Mouse (Mus musculus): ENCODE measurements around the gene Npb. TPM values are rescaled to one million over a fixed set of nuclear protein-coding genes. Genes with fewer than 3 reads are reported as not detected.
"Not testable (repeated sequence)": the region's sequence is repeated elsewhere in the genome, so short reads cannot be mapped to it uniquely, and the experiment has no call there.

Npb gene
- polyA plus RNA-seq, 1 experiment from 2014 or later: 0.59 TPM

DNA sequence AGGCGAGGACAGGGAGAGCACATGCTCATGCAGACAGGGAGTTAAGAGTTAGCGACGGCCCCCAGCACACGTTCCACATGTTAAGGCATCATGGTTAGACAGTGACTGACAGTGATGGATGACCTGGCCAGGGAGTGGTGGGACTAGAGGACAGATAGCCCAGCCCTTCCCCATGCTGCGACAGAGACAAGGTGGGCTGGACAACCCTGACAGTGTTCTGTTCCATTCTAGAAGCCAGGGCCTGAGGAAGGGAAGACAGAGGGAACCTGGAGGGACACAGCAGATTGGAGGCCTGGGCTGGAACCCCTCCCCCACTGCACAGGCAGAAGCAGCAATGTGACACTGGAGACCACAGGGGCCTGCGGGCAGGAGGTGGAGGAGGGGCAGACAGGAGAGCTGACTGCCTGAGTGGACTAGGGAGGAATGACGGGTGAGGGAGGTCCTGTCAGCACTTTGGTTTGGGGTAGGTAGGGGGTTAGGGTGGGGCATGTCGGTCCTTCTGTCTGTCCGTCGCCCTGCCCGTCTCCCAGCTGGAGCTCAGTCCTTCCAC lies 29.5 kb upstream of the Npb start:
- no peak for TF ChIP-seq CTCF (IDR thresholded peaks at IDR 0.05)
- CTCF ChIA-PET: interaction anchor here (1.1 to 3.2 kb wide), 5 partner anchors 21 to 89 kb away, joined by 3 to 11 read pairs (median 5); no protein-coding TSS in a partner anchor
- POLR2A ChIA-PET: interaction anchor here (1.7 kb wide), 1 partner anchor 37 kb away, joined by 6 read pairs; no protein-coding TSS in a partner anchor
- no peaks in the 10 kb centered on the region for H3K27me3 ChIP-seq
- DNase-seq (ENCODE audit: low read depth, low spot score) (no peak), ATAC-seq (no peak)
- in situ Hi-C loops (cut with MboI; ENCODE audit: low pct_unique_long_range_greater_than_20kb): no loop called here

DNA sequence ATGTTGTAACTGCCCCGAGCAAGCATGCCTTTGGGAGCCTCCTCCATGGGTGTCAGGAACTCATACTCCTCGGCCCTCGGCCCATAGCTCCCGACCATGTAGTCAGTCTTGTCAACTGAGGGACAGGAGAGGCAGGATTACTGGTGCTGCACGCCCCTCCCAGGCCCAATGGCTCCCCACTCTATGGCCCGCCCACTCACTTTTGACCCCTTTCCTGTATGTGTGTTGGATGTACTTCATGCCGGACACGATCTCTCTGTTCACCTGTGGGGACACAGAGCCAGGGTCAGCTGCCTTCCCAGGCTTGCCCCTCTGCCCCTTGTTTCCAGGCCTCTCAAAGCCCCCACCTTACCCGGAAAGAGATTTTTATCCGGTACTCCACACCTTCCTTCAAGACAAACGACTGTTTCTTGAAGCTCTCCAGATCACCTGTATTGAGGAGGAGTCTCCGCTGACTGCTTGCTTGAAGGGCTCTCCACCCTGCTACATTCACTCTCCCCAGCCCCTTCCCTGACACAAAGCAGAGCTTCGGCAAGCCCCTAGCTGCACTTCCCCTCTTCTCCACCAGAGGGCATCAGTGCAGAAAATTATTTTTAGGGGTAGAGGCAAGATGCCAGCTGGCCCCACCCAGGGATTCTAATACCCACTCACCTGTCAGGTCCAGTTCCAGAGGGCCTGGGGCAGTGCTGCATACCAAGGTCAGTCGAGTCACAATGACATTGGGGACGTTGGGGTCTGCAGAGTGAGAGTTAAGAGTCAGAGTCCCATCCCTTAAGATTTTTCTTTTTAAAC lies 28.8 kb upstream of the Npb start:
- in situ Hi-C loops (cut with MboI; ENCODE audit: low pct_unique_long_range_greater_than_20kb): no loop called here
- ChIA-PET CTCF (interaction anchor here (1.0 to 2.4 kb wide), 12 partner anchors 10 to 109 kb away, joined by 3 to 11 read pairs (median 4); partner anchors contain the start of gene Ppp1r27), POLR2A (interaction anchor here (0.6 to 1.5 kb wide), 2 partner anchors 36 to 119 kb away, joined by 3 to 4 read pairs; no protein-coding TSS in a partner anchor)
- TF ChIP-seq CTCF (IDR thresholded peaks at IDR 0.05): no peak
- no peaks in the 10 kb centered on the region for H3K27me3 ChIP-seq
- ATAC-seq: no peak
- DNase-seq (ENCODE audit: low read depth, low spot score): no peak

DNA sequence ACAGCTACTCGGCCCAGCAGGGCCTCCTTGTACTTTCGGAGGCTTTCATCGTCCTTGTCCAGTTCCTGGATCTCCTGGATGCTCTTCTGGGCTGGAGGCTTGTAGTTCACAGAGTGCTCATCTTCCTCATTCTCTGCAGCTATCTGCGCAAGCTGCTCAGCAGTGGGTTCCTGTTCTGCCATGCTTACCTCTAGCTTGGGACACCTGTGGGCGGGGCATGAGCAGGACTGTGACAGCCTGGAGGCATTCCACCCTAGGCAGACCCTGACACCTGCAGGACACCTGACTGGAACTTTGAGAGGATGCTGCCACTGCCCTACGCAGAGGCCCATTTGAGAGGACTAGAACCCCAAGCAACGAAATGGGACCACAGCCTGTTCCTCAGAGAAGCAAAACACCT lies 28.1 kb upstream of the Npb start:
- in situ Hi-C loops (cut with MboI; ENCODE audit: low pct_unique_long_range_greater_than_20kb): no loop called here
- no peak for TF ChIP-seq CTCF (IDR thresholded peaks at IDR 0.05)
- CTCF ChIA-PET: interaction anchor here (1.0 to 2.4 kb wide), 12 partner anchors 10 to 109 kb away, joined by 3 to 11 read pairs (median 4); partner anchors contain the start of gene Ppp1r27
- POLR2A ChIA-PET: interaction anchor here (0.7 to 1.5 kb wide), 5 partner anchors 8 to 88 kb away, joined by 3 read pairs; partner anchors contain the start of gene Slc25a10
- DNase-seq (ENCODE audit: low read depth, low spot score) (no peak), ATAC-seq (no peak)
- H3K27me3 ChIP-seq: no peaks in the 10 kb centered on the region

DNA sequence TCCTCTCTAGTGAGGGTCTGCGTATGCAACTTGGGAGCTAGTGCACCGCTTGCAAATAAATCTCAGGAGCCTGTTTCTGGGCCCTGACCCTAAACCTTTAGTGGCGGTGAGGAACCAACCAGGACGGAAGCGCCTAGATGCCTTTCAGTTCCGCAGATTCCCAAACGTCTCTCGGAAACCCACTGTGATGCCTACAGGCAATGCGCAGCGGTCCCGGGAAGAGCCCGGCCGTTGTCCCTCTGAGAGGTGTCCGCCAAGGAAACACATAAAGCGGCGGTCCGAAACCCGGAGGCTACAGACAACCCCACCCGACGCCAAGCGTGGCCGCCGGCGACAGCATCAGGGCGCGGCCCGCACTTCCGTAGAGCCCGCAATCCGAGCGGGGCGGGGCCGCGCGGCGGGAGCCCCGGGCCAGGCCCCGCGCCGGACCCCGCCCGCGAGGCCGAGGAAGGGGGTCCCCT lies 27.4 kb upstream of the Npb start:
- TF ChIP-seq CTCF (IDR thresholded peaks at IDR 0.05): no peak
- DNase-seq (ENCODE audit: low read depth, low spot score) (no peak), ATAC-seq (peak; percentile 38)
- no peaks in the 10 kb centered on the region for H3K27me3 ChIP-seq
- POLR2A ChIA-PET: interaction anchor here (0.7 to 1.5 kb wide), 4 partner anchors 9 to 89 kb away, joined by 3 read pairs; partner anchors contain the start of gene Slc25a10
- in situ Hi-C loops (cut with MboI; ENCODE audit: low pct_unique_long_range_greater_than_20kb): no loop called here
- CTCF ChIA-PET: interaction anchor here (1.3 to 2.4 kb wide), 3 partner anchors 9 to 91 kb away, joined by 4 to 11 read pairs (median 10); no protein-coding TSS in a partner anchor

DNA sequence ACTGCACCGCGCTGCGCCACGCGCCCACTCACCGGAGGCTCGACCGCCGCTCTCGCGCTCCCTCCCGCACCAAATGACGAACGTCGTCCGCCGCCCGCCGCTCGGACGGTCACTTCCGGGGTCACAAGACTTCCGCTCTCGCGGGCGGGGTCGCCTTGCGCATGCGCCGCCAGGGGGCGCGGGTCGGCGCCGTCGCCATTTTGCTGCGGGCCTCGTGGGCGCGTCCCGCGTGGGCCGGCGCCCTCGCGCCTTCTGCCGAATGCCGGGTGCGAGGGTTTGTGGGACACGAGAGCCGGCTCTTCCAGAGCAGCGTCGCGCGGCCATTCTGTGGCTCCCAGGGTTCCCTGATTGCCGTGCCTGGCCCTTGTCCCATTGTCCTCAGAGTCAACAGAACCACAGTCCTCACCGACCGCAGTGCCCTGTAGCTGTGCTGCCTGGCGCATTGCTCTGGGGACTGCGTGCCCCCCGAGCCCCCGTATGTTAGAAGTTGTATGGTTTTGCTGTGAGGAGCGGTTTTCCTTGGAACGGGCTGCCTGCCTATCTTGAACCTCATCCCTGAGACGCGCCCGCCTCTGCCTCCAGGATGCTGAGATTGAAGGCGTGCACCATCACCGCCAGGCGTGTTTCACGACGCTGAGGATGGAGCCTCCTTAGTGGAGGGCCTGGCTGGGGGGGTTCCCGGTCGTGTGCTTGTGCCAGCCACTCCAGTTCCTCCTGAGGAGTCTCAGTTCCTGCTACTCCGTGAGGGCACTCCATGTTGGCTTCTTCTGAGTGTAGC lies 26.6 kb upstream of the Npb start, which contains the start of gene Arhgdia:
Gene Arhgdia (minus strand): TSS at position 135 of the 778 bp plus-strand sequence.
- peak; percentile 14 for ATAC-seq
- CTCF ChIA-PET: interaction anchor here (0.9 to 1.7 kb wide), 7 partner anchors 8 to 92 kb away, joined by 3 to 7 read pairs (median 3); partner anchors contain the start of genes Alyref, P4hb and Pcyt2
- in situ Hi-C loops (cut with MboI; ENCODE audit: low pct_unique_long_range_greater_than_20kb): no loop called here
- DNase-seq (ENCODE audit: low read depth, low spot score): no peak
- no peaks in the 10 kb centered on the region for H3K27me3 ChIP-seq
- POLR2A ChIA-PET: interaction anchor here (0.6 to 1.1 kb wide), 4 partner anchors 35 to 874 kb away, joined by 3 to 4 read pairs (median 3); no protein-coding TSS in a partner anchor
- no peak for TF ChIP-seq CTCF (IDR thresholded peaks at IDR 0.05)

DNA sequence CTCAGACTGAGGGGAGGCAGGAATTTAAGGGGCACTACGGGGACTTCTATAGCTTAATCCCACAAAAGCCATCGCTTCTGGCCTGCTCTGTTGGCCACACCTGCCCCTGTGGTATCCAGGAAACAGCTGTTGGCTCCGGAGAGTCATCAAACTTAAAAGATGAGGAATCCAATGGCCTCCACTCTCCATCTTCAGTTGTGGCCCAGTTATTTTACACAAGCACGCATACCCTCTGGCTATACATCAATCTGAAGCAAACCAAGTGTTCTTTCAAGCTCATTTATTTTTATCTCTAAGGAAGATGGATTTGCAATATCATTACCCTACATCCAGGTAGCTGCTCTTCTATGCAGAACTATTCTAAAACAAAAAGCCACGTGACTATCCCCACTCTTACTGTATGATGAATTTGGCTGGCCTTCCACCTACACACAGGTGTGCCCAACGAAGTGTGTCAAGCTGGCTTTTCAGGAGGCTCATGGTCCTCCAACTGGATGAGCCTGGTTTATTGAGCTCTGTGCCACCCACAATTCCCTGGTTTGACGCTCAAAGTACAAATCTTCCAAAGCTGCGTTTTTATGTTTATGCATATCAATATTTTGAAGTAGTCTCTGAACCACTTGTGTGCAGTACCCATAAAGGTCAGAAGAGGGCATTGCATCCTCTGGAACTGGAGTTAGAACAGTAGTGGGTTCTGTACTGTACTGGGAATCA lies 25.9 kb upstream of the Npb start:
- in situ Hi-C loops (cut with MboI; ENCODE audit: low pct_unique_long_range_greater_than_20kb): no loop called here
- DNase-seq (ENCODE audit: low read depth, low spot score) (no peak), ATAC-seq (no peak)
- POLR2A ChIA-PET: interaction anchor here (0.6 to 1.1 kb wide), 5 partner anchors 12 to 129 kb away, joined by 3 to 5 read pairs (median 4); no protein-coding TSS in a partner anchor
- TF ChIP-seq CTCF (IDR thresholded peaks at IDR 0.05): no peak
- no peaks in the 10 kb centered on the region for H3K27me3 ChIP-seq
- CTCF ChIA-PET: interaction anchor here (0.7 to 1.7 kb wide), 9 partner anchors 8 to 207 kb away, joined by 3 to 7 read pairs (median 3); partner anchors contain the start of genes Alyref, P4hb and Pcyt2

DNA sequence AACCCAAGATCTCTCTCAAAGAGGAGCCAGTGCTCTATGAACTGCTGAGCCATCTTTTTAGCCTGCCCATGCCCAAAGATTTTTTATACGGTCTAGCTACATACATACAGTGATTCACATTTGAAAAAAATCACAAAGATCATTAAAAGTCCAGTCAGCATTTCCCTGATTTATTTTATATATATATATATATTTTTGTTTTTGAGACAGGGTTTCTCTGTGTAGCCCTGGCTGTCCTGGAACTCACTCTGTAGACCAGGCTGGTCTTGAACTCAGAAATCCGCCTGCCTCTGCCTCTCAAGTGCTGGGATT lies 25.3 kb upstream of the Npb start:
- ATAC-seq; DNase-seq (ENCODE audit: low read depth, low spot score); H3K27me3 ChIP-seq; in situ Hi-C loops (cut with MboI; ENCODE audit: low pct_unique_long_range_greater_than_20kb): not testable (repeated sequence)
- ChIA-PET CTCF (interaction anchor here (1.0 to 1.7 kb wide), 5 partner anchors 9 to 94 kb away, joined by 3 to 7 read pairs (median 4); partner anchors contain the start of gene P4hb), POLR2A (interaction anchor here (0.6 to 0.9 kb wide), 3 partner anchors 11 to 42 kb away, joined by 3 to 5 read pairs (median 5); no protein-coding TSS in a partner anchor)

DNA sequence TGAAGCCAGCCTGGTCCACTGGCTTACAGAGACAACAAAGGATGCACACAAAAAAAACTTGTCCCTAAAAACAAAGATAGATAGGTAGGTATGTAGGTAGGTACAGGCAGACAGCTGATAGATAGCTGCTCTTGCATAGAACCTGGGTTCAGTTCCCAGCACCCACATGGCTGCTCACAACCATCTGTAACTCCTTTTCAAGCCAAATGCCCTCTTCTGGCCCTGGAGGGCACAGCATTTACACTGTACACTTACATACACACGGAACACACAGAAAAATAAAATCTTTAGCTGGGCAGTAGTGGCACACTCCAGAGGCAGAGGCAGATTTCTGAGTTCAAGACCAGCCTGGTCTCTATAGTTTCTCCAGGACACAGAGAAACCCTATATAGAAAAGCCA lies 24.3 kb upstream of the Npb start:
- ChIA-PET POLR2A (interaction anchor here (0.6 kb wide), 1 partner anchor 9 kb away, joined by 8 read pairs; no protein-coding TSS in a partner anchor), CTCF (interaction anchor here (0.7 to 1.1 kb wide), 3 partner anchors 9 to 70 kb away, joined by 3 read pairs; no protein-coding TSS in a partner anchor)
- ATAC-seq (no peak), DNase-seq (ENCODE audit: low read depth, low spot score) (no peak)
- H3K27me3 ChIP-seq: no peaks in the 10 kb centered on the region
- in situ Hi-C loops (cut with MboI; ENCODE audit: low pct_unique_long_range_greater_than_20kb): no loop called here
- TF ChIP-seq CTCF (IDR thresholded peaks at IDR 0.05): no peak

DNA sequence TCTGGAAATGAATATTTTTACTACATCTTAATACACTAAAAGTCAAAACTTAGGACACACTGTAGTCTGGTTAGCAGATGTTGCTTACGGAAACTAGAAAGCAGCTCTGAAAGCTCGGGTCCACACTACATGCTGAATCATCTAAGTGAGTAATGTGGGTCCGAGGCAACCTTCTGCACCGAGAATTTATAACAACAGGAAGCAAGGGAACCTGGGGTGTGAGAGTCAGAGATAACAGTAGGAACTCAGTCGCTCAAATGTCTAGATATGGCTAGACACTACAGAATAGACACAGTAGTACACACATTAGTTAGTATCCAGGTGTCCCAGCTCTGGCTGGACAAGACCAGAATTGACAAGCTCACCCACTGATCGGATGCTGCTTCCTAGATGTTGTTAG lies 19.7 kb upstream of the Npb start:
- ChIA-PET CTCF (no interaction called here), POLR2A (interaction anchor here (0.8 to 1.4 kb wide), 3 partner anchors 10 to 84 kb away, joined by 3 read pairs; partner anchors contain the start of genes Anapc11, Aspscr1 and P4hb)

More for the DNA sequence above, 19.7 kb upstream of the Npb start:
- in situ Hi-C loops (cut with MboI; ENCODE audit: low pct_unique_long_range_greater_than_20kb): no loop called here
- DNase-seq (ENCODE audit: low read depth, low spot score) (no peak), ATAC-seq (no peak)
- no peak for TF ChIP-seq CTCF (IDR thresholded peaks at IDR 0.05)
- no peaks in the 10 kb centered on the region for H3K27me3 ChIP-seq

Data from Patski (cell line).